Mouse (Mus musculus) limb, embryonic 13.5 days (tissue): ENCODE results near the gene Gm10644. TPM values are rescaled to one million over a fixed set of nuclear protein-coding genes. Genes with fewer than 3 reads are reported as not detected.

Source experiments
- ATAC-seq: fragments of 200-750 bp; cut with Nextera tagmentation; 2 replicates; pipeline ENCODE4 v1.8.0; 2017; ENCODE audit warnings: low read depth, moderate number of reproducible peaks, moderate TSS enrichment; ENCODE audit not compliant: low FRiP score
- H3K27ac ChIP-seq: fragments of 300-500 bp; sonication (generic); 2 replicates; pipeline ENCODE4 v1.5.1; 2015; ENCODE audit warnings: inconsistent platforms, mild to moderate bottlenecking, moderate library complexity
- H3K27me3 ChIP-seq: fragments of 300-500 bp; sonication (generic); 2 replicates; pipeline ENCODE4 v1.6.1; 2015; ENCODE audit warnings: mild to moderate bottlenecking, inconsistent platforms
- H3K36me3 ChIP-seq: fragments of 300-500 bp; sonication (generic); 2 replicates; pipeline ENCODE4 v1.6.1; 2015; ENCODE audit warnings: inconsistent platforms, mild to moderate bottlenecking, moderate library complexity
- H3K4me1 ChIP-seq: fragments of 300-500 bp; sonication (generic); 2 replicates; pipeline ENCODE4 v1.6.1; 2015; ENCODE audit warnings: inconsistent platforms
- H3K4me2 ChIP-seq: fragments of 300-500 bp; sonication (generic); replicated peaks from 2 replicates; pipeline ENCODE4 v1.6.1; 2015; ENCODE audit warnings: inconsistent platforms, mild to moderate bottlenecking, moderate library complexity
- H3K4me3 ChIP-seq: fragments of 300-500 bp; sonication (generic); 2 replicates; pipeline ENCODE4 v1.5.1; 2015; ENCODE audit warnings: moderate library complexity, mild to moderate bottlenecking, inconsistent platforms
- H3K9ac ChIP-seq: fragments of 300-500 bp; sonication (generic); 2 replicates; pipeline ENCODE4 v1.6.1; 2015; ENCODE audit warnings: mild to moderate bottlenecking, inconsistent platforms
- H3K9me3 ChIP-seq: fragments of 300-500 bp; sonication (generic); 2 replicates; pipeline ENCODE4 v1.6.1; 2016; ENCODE audit warnings: inconsistent platforms
- WGBS: fragments of 180-500 bp; shearing (Covaris S2); methylation state at CpG from one replicate; pipeline ENCODE4 v1.1.7; 2015; 5-methylcytosine and 5-hydroxymethylcytosine counted together
- polyA plus RNA-seq: library from polyadenylated mRNA; unstranded; fragments of >200 nt; fragmentation: Nextera tagmentation; extraction: Ambion mirVana; gene quantifications from 2 replicates; pipeline ENCODE4 v1.2.1, GENCODE M21; 2015

Gene Gm10644
- polyA plus RNA-seq, 1 experiment from 2014 or later = 0.43 TPM

DNA sequence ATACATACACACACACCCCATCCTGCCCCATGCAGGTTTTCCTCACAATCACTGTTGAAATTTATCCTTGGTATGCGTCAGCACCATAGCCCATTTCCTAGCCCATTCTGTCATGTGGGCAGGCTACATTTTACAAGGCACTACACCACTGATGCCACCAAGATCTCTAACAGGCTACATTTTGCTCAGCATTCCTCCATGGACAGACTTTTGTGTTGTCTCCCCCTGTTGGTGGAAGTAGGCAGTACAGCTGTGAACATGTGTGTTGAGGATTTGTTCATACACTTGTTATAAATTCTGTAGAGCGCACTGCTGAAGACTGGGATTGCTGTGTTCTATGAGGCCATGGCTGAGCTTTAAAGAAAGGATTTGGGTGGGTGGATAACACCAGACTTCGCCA, 33.4 kb downstream of the Gm10644 start:
- no peaks in the 10 kb centered on the region for H3K4me1 ChIP-seq
- no peak overlapping the region for H3K27ac ChIP-seq
- H3K4me3 ChIP-seq = no peak overlapping the region
- peaks cover 90% of the 10 kb centered on the region for H3K36me3 ChIP-seq
- H3K27me3 ChIP-seq = no peaks in the 10 kb centered on the region
- ATAC-seq = no peak
- WGBS = 74% methylated on average over 3 of the region's 3 CpGs
- H3K4me2 ChIP-seq = no peak overlapping the region
- no peak overlapping the region for H3K9ac ChIP-seq
- H3K9me3 ChIP-seq = no peaks in the 10 kb centered on the region

DNA sequence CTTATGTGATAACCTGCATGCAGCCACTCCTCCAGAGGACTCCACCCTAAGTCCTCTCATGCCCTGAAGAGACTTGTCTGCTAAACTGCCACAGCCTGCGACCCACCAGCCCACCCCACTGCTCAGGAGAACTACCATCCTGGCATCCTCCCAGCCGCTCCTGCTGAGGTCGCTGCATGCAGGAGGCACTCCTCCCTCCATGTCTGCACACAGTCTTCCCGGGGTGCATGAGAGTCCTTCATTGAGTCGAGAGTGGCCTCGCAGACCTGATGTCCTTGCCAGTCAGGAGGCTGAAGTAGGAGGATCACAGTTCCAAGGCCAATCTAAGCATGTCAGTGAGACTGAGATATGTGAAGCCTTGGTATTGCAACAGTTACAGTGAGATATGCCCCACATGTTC, 37.4 kb downstream of the Gm10644 start:
- ATAC-seq = no peak
- Histone ChIP-seq H3K4me1 (peaks cover 16% of the 10 kb centered on the region), H3K36me3 (peaks cover 61% of the 10 kb centered on the region), H3K4me2 (no peak overlapping the region), H3K27ac (no peak overlapping the region), H3K9me3 (no peaks in the 10 kb centered on the region), H3K27me3 (no peaks in the 10 kb centered on the region), H3K9ac (no peak overlapping the region), H3K4me3 (no peak overlapping the region)
- WGBS = 79% methylated on average over 6 of the region's 6 CpGs

DNA sequence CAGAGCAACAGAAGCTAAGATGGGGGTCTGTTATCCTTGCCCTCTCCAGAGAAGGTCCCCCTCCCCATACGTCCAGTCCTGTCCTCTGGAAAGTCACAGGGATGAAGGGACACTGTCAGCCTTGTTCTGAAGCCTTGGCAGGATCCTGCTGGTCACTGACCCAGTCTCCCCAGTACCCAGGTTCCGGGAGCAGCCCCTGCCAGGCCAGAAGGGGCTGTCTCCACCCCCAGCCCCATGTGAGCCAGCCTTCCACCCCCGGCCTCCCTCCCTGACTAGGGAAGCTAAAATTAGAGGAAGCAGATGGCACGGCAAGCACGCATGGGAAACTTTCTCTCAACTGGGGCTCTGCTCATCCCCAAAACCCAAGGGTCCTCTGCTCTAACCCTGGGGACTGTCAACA, 39.0 kb downstream of the Gm10644 start:
- H3K9ac ChIP-seq = no peak overlapping the region
- H3K27ac ChIP-seq = no peak overlapping the region
- no peaks in the 10 kb centered on the region for H3K27me3 ChIP-seq
- peaks cover 27% of the 10 kb centered on the region for H3K4me1 ChIP-seq
- no peak overlapping the region for H3K4me2 ChIP-seq
- H3K9me3 ChIP-seq = no peaks in the 10 kb centered on the region
- no peak for ATAC-seq
- H3K36me3 ChIP-seq = peaks cover 48% of the 10 kb centered on the region
- no peak overlapping the region for H3K4me3 ChIP-seq
- 78% methylated on average over 5 of the region's 5 CpGs for WGBS

DNA sequence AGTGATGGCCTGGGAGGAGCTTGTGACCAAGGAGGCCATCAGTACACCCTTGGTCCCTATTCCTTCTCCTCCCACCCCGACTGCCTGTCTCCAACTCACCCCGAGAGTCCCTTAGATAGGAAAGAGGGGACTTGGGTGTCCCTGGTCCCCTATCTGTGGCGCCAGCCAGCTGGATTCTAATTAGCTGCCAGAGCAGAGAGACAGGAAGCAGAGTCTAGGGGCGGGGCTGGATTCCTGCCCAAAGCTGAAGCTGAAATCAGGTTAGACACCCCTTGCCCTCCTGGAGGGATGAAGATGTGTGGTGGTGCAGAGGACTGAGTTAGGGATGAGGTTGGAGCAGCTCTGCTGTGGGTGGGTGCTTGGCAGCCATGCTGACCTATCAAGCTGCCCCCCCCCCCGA, 40.1 kb downstream of the Gm10644 start:
- Histone ChIP-seq H3K27ac (no peak overlapping the region), H3K27me3 (no peaks in the 10 kb centered on the region), H3K4me3 (no peak overlapping the region), H3K9me3 (no peaks in the 10 kb centered on the region), H3K4me1 (peaks cover 36% of the 10 kb centered on the region), H3K36me3 (peaks cover 41% of the 10 kb centered on the region), H3K9ac (0 out of 2 replicates have a peak overlapping the region, but pooled peaks have one; percentile 19), H3K4me2 (no peak overlapping the region)
- no peak for ATAC-seq
- 39% methylated on average over 5 of the region's 5 CpGs for WGBS

DNA sequence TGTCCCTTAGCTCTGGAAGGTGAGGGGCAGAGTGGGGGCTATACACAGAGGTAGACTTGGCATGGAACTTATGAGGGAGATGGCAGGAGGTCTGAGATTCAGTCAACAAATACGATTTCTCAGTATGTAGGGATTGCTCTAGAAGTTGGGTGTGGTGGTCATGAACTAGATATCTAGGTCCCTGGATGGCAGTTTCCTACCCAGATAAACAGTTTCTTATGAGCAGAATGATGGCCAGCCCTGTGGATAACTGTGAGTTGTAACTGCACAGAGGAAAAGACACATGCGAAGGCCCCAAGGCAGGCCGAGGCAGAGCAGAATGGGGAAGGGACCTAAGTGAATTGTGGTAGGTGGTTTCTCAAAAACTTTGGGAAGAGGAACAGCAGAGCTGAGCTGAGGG, 40.8 kb downstream of the Gm10644 start:
- 92% methylated on average over 3 of the region's 3 CpGs for WGBS
- Histone ChIP-seq H3K36me3 (peaks cover 40% of the 10 kb centered on the region), H3K27me3 (no peaks in the 10 kb centered on the region), H3K9ac (no peak overlapping the region), H3K4me3 (no peak overlapping the region), H3K9me3 (no peaks in the 10 kb centered on the region), H3K4me2 (no peak overlapping the region), H3K4me1 (peaks cover 41% of the 10 kb centered on the region), H3K27ac (no peak overlapping the region)
- no peak for ATAC-seq

DNA sequence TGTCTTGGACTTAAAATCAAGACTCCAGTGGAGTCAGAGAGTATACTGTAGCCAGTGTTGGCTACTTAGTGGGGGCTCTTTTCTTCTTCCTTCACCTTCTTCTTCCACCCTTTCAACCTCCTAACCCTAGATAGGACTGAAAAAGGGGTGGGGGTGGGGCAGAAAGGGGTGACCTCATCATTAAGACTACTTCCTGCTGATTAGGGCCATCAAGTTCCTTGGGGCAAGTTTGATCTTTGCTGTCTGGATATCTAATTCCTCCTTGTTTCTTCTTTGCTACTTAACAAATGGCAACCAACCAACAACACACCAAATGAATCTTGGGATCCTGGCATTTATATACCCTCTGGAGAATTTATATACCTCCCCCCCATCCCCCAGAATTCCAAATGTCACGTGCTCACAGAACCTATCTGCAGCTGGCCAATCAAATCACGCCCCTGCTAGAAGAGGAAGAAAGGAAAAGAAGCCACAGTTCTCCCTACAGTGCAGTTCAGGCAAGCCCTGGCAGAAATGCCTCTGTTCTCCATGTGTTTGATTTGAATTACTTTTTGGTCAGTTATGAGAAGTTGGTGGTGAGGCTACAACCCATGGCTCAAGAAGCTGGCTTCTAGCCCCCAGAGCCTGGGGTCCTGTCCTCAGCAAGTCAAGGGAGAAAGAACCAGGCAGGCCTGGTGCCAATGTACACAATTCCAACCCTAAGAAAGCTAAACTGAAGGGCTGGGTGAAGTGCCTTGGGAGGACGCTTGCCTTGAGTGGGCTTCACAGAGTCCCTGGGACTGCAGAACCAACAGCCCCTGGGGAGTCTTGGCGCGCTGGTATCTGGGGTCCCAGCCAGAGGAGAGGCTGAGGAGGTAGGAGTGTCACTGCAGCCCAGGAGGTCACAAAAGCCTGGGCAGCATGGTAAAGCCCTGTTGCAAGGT, 42.9 kb downstream of the Gm10644 start:
- no peak overlapping the region for H3K27ac ChIP-seq
- H3K9me3 ChIP-seq = no peaks in the 10 kb centered on the region
- WGBS = 67% methylated on average over 5 of the region's 5 CpGs
- no peak for ATAC-seq
- H3K4me2 ChIP-seq = no peak overlapping the region
- H3K27me3 ChIP-seq = no peaks in the 10 kb centered on the region
- peaks cover 47% of the 10 kb centered on the region for H3K4me1 ChIP-seq
- no peak overlapping the region for H3K9ac ChIP-seq
- no peak overlapping the region for H3K4me3 ChIP-seq
- H3K36me3 ChIP-seq = peaks cover 23% of the 10 kb centered on the region

DNA sequence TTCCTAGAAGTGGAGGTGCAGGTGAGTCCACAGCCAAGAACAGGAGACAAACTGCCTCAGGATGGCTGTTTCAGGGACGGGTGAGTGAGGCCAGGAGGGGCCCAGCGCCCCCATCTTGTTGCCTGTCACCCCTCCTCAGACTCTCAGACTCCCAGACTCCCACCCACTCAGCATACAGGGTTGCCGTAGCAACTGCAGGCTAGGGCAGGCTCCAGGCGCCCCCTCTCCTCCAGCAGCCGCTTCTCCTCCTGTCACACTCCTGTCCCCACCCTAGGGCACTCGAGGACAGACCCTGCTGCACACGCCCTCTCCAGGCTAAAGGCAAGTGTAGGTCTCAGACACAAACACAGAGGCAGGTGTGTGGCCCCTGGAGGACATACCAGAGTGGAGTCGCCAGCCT, 45.7 kb downstream of the Gm10644 start:
- Histone ChIP-seq H3K27me3 (no peaks in the 10 kb centered on the region), H3K36me3 (peaks cover 28% of the 10 kb centered on the region), H3K4me2 (no peak overlapping the region), H3K4me3 (no peak overlapping the region), H3K9ac (no peak overlapping the region), H3K9me3 (no peaks in the 10 kb centered on the region), H3K27ac (no peak overlapping the region), H3K4me1 (peaks cover 57% of the 10 kb centered on the region)
- 53% methylated on average over 8 of the region's 8 CpGs for WGBS
- no peak for ATAC-seq

DNA sequence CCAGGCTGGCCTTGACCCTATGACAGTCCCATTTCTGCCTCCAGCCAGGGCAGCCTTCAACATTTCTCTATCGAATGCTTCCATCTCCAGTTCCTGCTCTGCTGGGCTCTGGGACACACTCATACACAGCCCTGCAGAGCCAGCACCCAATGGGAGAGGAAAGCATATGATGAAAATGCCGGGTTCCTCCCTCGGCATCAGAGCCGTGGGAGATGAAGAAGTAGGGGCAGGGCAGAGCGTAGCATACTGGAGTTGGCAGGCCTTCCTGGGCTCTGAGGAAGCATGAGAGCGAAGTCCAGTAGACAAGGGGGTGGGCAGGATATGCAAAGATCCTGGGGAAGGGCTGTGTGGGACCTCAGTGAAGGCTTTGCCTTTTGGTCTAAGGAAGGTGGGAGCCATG, 46.4 kb downstream of the Gm10644 start:
- peaks cover 28% of the 10 kb centered on the region for H3K36me3 ChIP-seq
- H3K27me3 ChIP-seq = no peaks in the 10 kb centered on the region
- no peak for ATAC-seq
- no peak overlapping the region for H3K4me2 ChIP-seq
- peaks cover 59% of the 10 kb centered on the region for H3K4me1 ChIP-seq
- no peak overlapping the region for H3K4me3 ChIP-seq
- no peak overlapping the region for H3K9ac ChIP-seq
- no peak overlapping the region for H3K27ac ChIP-seq
- 81% methylated on average over 6 of the region's 6 CpGs for WGBS
- no peaks in the 10 kb centered on the region for H3K9me3 ChIP-seq

DNA sequence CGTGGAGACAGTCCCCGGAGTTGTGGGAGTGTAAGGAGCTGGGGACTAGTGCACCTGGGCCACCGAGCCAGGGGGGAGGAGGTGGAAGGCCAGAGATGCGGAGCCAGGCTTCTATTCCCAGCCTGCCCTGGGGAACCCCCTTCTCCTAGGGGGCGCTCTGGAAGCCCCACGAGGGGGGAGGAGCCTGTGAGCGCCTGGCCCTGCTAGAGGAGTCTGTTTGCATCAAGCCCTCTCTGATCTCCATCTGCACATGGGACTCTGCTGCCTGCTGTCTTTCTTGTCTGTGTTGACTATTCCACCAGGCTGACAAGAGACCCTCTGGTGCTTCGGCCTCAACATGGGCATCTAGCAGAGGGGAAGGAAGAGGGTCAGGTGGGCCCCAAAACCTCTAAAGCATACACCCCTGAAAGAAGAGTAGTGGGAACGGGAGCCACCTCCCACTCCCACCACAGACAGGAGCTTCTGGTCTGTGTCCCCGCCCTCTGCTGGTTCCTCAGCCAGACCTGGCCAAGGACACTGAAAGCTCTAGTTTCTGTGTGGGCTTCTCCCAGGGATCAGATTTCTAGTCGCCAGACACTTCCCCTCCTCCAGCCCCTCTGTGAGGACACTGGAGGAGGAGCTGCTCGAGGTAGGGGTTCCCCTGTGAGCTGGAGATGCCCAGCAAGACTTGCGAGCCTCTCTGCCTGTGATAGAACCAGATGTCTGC, 51.9 kb downstream of the Gm10644 start:
- no peaks in the 10 kb centered on the region for H3K9me3 ChIP-seq
- no peak for ATAC-seq
- WGBS = 3% methylated on average over 13 of the region's 13 CpGs
- H3K4me2 ChIP-seq = peak overlapping the region; percentile 83
- peak overlapping the region; percentile 99 for H3K4me3 ChIP-seq
- peak overlapping the region; percentile 48; the same call in 1 of the 2 replicates for H3K9ac ChIP-seq
- no peaks in the 10 kb centered on the region for H3K27me3 ChIP-seq
- peaks cover 65% of the 10 kb centered on the region for H3K4me1 ChIP-seq
- peak overlapping the region; percentile 63 for H3K27ac ChIP-seq
- peaks cover 15% of the 10 kb centered on the region for H3K36me3 ChIP-seq

DNA sequence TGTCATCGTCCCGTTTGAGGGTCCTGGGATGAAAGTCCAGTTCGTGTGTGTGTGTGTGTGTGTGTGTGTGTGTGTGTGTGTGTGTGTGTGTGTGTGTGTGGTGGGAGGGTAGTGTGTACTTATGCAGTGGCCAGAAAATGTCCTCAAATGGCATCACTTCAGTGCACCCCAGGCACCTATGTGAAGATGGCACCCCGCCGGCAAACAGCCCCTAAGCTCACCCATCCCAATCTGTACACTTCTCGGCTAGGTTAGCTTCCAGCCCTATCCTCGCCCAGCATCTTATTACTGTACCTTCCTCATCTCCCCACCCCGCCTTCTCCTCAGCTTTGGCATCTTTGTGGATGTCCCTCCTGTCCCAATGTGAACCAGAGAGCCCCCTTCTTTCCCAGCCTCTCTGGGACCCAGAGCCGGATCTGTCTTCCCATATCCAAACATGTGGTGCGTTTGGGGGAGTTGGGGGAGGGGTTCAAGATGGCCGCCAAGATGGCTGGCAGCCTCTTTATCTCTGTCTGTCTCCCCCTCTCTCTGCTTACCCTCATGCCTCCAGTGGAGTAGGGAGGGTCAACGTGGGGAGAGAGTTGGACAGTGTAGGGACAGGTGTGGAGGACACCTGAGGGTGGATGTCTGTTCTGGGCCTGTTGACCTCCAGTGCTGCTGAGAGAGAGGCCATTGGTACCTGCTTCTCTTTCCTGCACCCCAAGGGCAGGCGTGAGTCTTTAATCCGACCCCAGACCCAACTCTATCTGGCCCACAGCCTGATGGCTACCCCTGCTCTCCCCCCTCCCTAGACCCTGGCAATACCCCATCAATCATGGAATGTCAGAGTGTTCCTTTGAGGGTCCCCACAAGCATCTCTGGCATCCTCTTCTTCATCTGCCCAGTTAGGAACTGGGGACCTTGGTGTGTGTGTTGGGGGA, 53.2 kb downstream of the Gm10644 start:
- H3K4me1 ChIP-seq = peaks cover 72% of the 10 kb centered on the region
- 13% methylated on average over 14 of the region's 14 CpGs for WGBS

DNA sequence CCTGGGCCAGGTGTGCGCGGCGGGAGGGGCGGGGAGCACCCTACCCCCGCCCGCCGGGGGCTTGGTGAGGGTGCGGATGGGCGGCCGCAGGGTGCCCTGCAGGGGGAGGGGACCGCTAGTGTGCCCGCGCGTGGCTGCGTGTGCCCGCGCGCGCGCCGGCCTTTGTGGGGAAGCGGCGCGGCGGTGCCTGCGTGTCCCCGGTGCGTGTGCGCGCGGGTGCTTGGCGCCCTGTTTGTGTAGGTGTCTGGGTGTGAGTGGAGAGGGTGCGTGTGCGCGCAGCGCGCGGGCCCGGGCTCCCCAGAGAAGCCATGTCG, 54.1 kb downstream of the Gm10644 start:
- no peak for ATAC-seq
- H3K27ac ChIP-seq = peak overlapping the region; percentile 99
- peak overlapping the region; percentile 94 for H3K9ac ChIP-seq
- peak overlapping the region; percentile 99 for H3K4me3 ChIP-seq
- H3K4me2 ChIP-seq = peak overlapping the region; percentile 83
- WGBS = 0% methylated on average over 36 of the region's 40 CpGs
- H3K27me3 ChIP-seq = 0 out of 2 replicates have a peak, but pooled peaks cover 2% of the 10 kb centered on the region
- H3K4me1 ChIP-seq = peaks cover 67% of the 10 kb centered on the region
- peaks cover 7% of the 10 kb centered on the region for H3K36me3 ChIP-seq
- no peaks in the 10 kb centered on the region for H3K9me3 ChIP-seq

More for the DNA sequence above, 53.2 kb downstream of the Gm10644 start:
- Histone ChIP-seq H3K4me2 (peak overlapping the region; percentile 83), H3K27ac (peak overlapping the region; percentile 99; the same call in 1 of the 2 replicates), H3K9ac (peak overlapping the region; percentile 94), H3K4me3 (peak overlapping the region; percentile 99), H3K36me3 (peaks cover 15% of the 10 kb centered on the region), H3K9me3 (no peaks in the 10 kb centered on the region), H3K27me3 (no peaks in the 10 kb centered on the region)
- ATAC-seq = no peak
